Mouse (Mus musculus) ES-E14 (cell line): ENCODE data around the gene Asphd1.

Experiments used
- CHD2 ChIP-seq: IDR thresholded peaks from 2 replicates; pipeline ENCODE4 v1.6.1; 2014; ENCODE audit warnings: mild to moderate bottlenecking, low read depth, low read length, inconsistent platforms
- HCFC1 ChIP-seq: IDR thresholded peaks from 2 replicates; pipeline ENCODE4 v1.6.1; 2012; ENCODE audit warnings: low read length, inconsistent platforms, borderline replicate concordance; ENCODE audit not compliant: insufficient read depth
- MAFK ChIP-seq: IDR thresholded peaks from 2 replicates; pipeline ENCODE4 v1.6.1; 2014; ENCODE audit warnings: mild to moderate bottlenecking, low read depth, low read length, inconsistent platforms; ENCODE audit not compliant: insufficient read depth
- ZC3H11A ChIP-seq: IDR thresholded peaks from 2 replicates; pipeline ENCODE4 v1.6.1; 2012; ENCODE audit warnings: low read depth, mild to moderate bottlenecking, inconsistent platforms, low read length, borderline replicate concordance
- ZNF384 ChIP-seq: IDR thresholded peaks from 2 replicates; pipeline ENCODE4 v1.6.1; 2012; ENCODE audit warnings: low read depth, low read length, inconsistent platforms

- TF ChIP-seq MAFK (no peak), HCFC1 (no peak), ZNF384 (no peak), CHD2 (no peak), ZC3H11A (no peak)
Observed at GRCm38 (mm10) chr7:126965568-126965967, 16.2 kb upstream of the Asphd1 start.
